Mouse (Mus musculus): ENCODE data around the gene Ush1g. TPM values are rescaled to one million over a fixed set of nuclear protein-coding genes. Genes with fewer than 3 reads are reported as not detected.
A peak's percentile ranks its signal among the peaks of the same experiment; 100 is the strongest.

Ush1g gene
- total and polyA plus RNA-seq, 3 experiments, result not detected

DNA sequence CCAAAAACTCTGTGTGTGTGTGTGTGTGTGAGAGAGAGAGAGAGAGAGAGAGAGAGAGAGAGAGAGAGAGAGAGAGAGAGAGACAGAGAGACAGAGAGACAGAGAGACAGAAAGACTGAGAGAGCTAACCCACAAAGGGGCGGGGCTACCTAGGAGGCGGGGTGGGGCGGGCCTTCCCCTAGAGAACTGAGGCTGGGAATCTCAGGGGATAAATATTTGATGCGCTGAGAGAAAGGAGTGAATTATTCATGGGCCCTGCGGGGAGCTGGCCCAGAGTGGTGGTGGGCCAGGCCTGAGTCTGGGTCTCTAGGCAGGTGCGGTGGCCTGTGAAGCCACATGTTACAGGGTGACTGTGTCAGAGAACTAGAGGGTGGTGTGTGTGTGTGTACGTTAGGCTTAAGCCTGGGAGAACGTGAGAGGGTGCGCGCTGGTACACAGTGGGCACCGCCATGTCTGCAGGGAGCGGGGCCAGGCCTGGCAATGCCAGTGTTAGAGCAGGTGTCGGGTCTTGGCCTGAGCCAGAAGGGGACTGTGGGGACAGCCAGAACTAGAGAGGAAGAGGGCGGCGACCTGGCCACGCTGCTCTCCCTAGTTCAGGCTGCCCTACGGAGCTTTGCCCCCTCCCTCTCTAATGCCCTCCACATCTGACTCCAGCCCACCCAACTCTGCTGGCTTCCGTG is 2.0 kb downstream of the Ush1g start:
- H3K27ac ChIP-seq (ENCODE audit: control insufficient read depth, low read depth, low read length), result no peak overlapping the region
- no peak overlapping the region for H3K9ac ChIP-seq (ENCODE audit: control insufficient read depth, low read depth, low read length, poor library complexity, severe bottlenecking)
- no peaks in the 10 kb centered on the region for H3K4me1 ChIP-seq (ENCODE audit: control insufficient read depth in 1 of 2, insufficient read depth in 2 of 2, low read length in 2 of 2)
- H3K9me3 ChIP-seq (replicated peaks; ENCODE audit: insufficient read depth, low read length), result no peaks in the 10 kb centered on the region
- H3K4me3 ChIP-seq (ENCODE audit: control insufficient read depth in 1 of 2, insufficient read depth in 1 of 2, low read depth in 2 of 2, low read length in 2 of 2), result no peak overlapping the region
- TF ChIP-seq EP300 (IDR thresholded peaks at IDR 0.05; ENCODE audit: low read depth in 1 of 2, low read length in 2 of 2), result no peak
- TF ChIP-seq ETS1 (IDR thresholded peaks at IDR 0.05; ENCODE audit: low read depth, low read length), result no peak
- TF ChIP-seq NRF1 (IDR thresholded peaks at IDR 0.05; ENCODE audit: insufficient read depth, low read depth, low read length, poor library complexity, severe bottlenecking), result no peak
- no peak for TF ChIP-seq RCOR1 (IDR thresholded peaks at IDR 0.05; ENCODE audit: low read depth, low read length)
- no peak for TF ChIP-seq ELF1 (IDR thresholded peaks at IDR 0.05; ENCODE audit: low read depth, low read length)
- TF ChIP-seq RAD21 (IDR thresholded peaks at IDR 0.05; ENCODE audit: low read depth, low read length), result no peak
- H3K79me2 ChIP-seq (ENCODE audit: control insufficient read depth, insufficient read depth, low read length, poor library complexity), result no peaks in the 10 kb centered on the region
- no peaks in the 10 kb centered on the region for H3K36me3 ChIP-seq (ENCODE audit: control insufficient read depth in 1 of 2, insufficient read depth in 2 of 2, low read length in 2 of 2)
- H3K27me3 ChIP-seq (ENCODE audit: control insufficient read depth in 1 of 2, insufficient read depth in 2 of 2, low read length in 2 of 2), result peaks cover 3 to 11% of the 10 kb centered on the region in 2 experiments; a peak in 3 of 4 replicates
- peak; percentile 27 for DNase-seq (ENCODE audit: low read depth, low spot score)

DNA sequence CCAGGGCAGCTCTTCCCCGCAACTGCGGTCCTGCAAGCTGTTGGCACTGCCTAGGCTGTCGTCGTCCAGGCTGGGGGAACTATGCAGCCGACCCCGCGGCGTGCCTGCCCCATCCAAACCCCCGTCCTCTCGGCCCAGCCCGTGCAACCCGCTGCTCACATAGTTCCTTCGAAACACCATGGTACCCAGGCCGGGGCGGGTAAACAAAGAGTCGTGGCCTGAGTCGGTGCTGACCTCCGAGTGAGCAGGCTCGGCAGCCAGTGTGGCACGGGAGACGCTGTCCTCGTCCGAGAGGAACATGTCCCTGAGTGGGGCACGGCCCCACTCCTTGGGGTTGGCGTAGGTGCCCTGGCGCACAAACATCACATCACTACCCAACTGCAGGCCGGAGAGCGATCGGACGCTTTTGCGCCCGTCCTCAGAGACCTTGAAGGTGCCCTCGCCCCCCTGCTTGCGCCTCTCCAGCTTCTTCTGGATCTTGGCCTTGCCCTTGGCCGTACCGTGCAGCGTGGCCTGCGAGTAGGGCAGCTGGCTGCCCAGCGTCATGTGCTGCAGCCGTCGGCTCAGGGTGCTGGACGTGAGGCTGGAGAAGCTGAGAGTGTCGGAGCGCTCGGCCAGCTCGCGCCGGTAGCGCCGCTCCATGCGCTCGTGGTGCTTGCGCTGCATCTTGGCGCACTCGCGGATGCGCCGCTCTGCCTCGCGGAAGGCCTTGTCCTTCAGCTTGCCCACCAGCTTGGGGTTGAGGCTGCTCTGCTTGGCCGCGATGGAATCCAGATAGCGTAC is 3.4 kb downstream of the Ush1g start:
- no peaks in the 10 kb centered on the region for H3K79me2 ChIP-seq (ENCODE audit: control insufficient read depth, insufficient read depth, low read length, poor library complexity)
- H3K27me3 ChIP-seq (ENCODE audit: control insufficient read depth in 1 of 2, insufficient read depth in 2 of 2, low read length in 2 of 2), result peaks cover 3 to 7% of the 10 kb centered on the region in 2 experiments; a peak in 3 of 4 replicates
- H3K9me3 ChIP-seq (replicated peaks; ENCODE audit: insufficient read depth, low read length), result no peaks in the 10 kb centered on the region
- TF ChIP-seq MAX (IDR thresholded peaks at IDR 0.05; ENCODE audit: low read length) (no peak), POLR2A (IDR thresholded peaks at IDR 0.05; ENCODE audit: control insufficient read depth in 1 of 2, insufficient read depth in 1 of 2, low read depth in 1 of 2, low read length in 2 of 2, poor library complexity in 1 of 2) (no peak), MYC (IDR thresholded peaks at IDR 0.05; ENCODE audit: low read depth, low read length) (no peak), E2F4 (IDR thresholded peaks at IDR 0.05; ENCODE audit: borderline replicate concordance, low read depth, low read length) (no peak), MYB (IDR thresholded peaks at IDR 0.05; ENCODE audit: low read depth, low read length) (no peak), ZMIZ1 (IDR thresholded peaks at IDR 0.05; ENCODE audit: low read depth, low read length) (no peak), NRF1 (IDR thresholded peaks at IDR 0.05; ENCODE audit: insufficient read depth, low read depth, low read length, poor library complexity, severe bottlenecking) (no peak), CHD2 (IDR thresholded peaks at IDR 0.05; ENCODE audit: low read length) (no peak), GABPA (IDR thresholded peaks at IDR 0.05; ENCODE audit: low read depth, low read length) (no peak), ZKSCAN1 (IDR thresholded peaks at IDR 0.05; ENCODE audit: low read depth, low read length) (no peak), GATA1 (IDR thresholded peaks at IDR 0.05; ENCODE audit: low read depth, low read length) (no peak), ZNF384 (IDR thresholded peaks at IDR 0.05; ENCODE audit: low read depth, low read length) (no peak)
- H3K27ac ChIP-seq (ENCODE audit: control insufficient read depth, low read depth, low read length), result no peak overlapping the region
- H3K4me3 ChIP-seq (ENCODE audit: control insufficient read depth in 1 of 2, insufficient read depth in 1 of 2, low read depth in 2 of 2, low read length in 2 of 2), result no peak overlapping the region
- no peaks in the 10 kb centered on the region for H3K4me1 ChIP-seq (ENCODE audit: control insufficient read depth in 1 of 2, insufficient read depth in 2 of 2, low read length in 2 of 2)
- H3K36me3 ChIP-seq (ENCODE audit: control insufficient read depth in 1 of 2, insufficient read depth in 2 of 2, low read length in 2 of 2), result no peaks in the 10 kb centered on the region
- no peak overlapping the region for H3K9ac ChIP-seq (ENCODE audit: control insufficient read depth, low read depth, low read length, poor library complexity, severe bottlenecking)
- DNase-seq (ENCODE audit: low read depth, low spot score), result no peak

Data from MEL (cell line).